Mouse (Mus musculus) embryonic facial prominence, embryonic 13.5 days (tissue): ENCODE measurements around the gene Cacng8. TPM values are rescaled to one million over a fixed set of nuclear protein-coding genes. Genes with fewer than 3 reads are reported as not detected.

ENCODE experiments used
- ATAC-seq: fragments of 200-750 bp; cut with Nextera tagmentation; 2 replicates; pipeline ENCODE4 v1.8.0; 2017; ENCODE audit warnings: low read depth; ENCODE audit not compliant: insufficient number of reproducible peaks, insufficient read depth, low FRiP score, low TSS enrichment
- H3K27ac ChIP-seq: fragments of 300-500 bp; sonication (generic); 2 replicates; pipeline ENCODE4 v1.5.1; 2015; ENCODE audit warnings: moderate library complexity, mild to moderate bottlenecking, inconsistent platforms
- H3K27me3 ChIP-seq: fragments of 300-500 bp; sonication (generic); 2 replicates; pipeline ENCODE4 v1.6.1; 2015; ENCODE audit warnings: mild to moderate bottlenecking, inconsistent platforms
- H3K36me3 ChIP-seq: fragments of 300-500 bp; sonication (generic); 2 replicates; pipeline ENCODE4 v1.6.1; 2015; ENCODE audit warnings: mild to moderate bottlenecking, inconsistent platforms
- H3K4me1 ChIP-seq: fragments of 300-500 bp; sonication (generic); 2 replicates; pipeline ENCODE4 v1.6.1; 2015; ENCODE audit warnings: inconsistent platforms
- H3K4me2 ChIP-seq: fragments of 300-500 bp; sonication (generic); 2 replicates; pipeline ENCODE4 v1.6.1; 2015; ENCODE audit warnings: moderate library complexity, mild to moderate bottlenecking, inconsistent platforms
- H3K4me3 ChIP-seq: fragments of 300-500 bp; sonication (generic); 2 replicates; pipeline ENCODE4 v1.5.1; 2015; ENCODE audit warnings: mild to moderate bottlenecking, inconsistent platforms
- H3K9ac ChIP-seq: fragments of 300-500 bp; sonication (generic); 2 replicates; pipeline ENCODE4 v1.6.1; 2015; ENCODE audit warnings: mild to moderate bottlenecking, inconsistent platforms
- H3K9me3 ChIP-seq: fragments of 300-500 bp; sonication (generic); 2 replicates; pipeline ENCODE4 v1.6.1; 2016; ENCODE audit warnings: inconsistent platforms
- WGBS: fragments of 180-500 bp; shearing (Covaris S2); methylation state at CpG from one replicate; pipeline ENCODE4 v1.1.7; 2015; ENCODE audit warnings: mixed read lengths; 5-methylcytosine and 5-hydroxymethylcytosine counted together
- polyA plus RNA-seq: library from polyadenylated mRNA; unstranded; fragments of >200 nt; fragmentation: Nextera tagmentation; extraction: Ambion mirVana; gene quantifications from 2 replicates; pipeline ENCODE4 v1.2.1, GENCODE M21; 2015

Cacng8 gene
- polyA plus RNA-seq, 1 experiment from 2014 or later, result 5.5 TPM

DNA sequence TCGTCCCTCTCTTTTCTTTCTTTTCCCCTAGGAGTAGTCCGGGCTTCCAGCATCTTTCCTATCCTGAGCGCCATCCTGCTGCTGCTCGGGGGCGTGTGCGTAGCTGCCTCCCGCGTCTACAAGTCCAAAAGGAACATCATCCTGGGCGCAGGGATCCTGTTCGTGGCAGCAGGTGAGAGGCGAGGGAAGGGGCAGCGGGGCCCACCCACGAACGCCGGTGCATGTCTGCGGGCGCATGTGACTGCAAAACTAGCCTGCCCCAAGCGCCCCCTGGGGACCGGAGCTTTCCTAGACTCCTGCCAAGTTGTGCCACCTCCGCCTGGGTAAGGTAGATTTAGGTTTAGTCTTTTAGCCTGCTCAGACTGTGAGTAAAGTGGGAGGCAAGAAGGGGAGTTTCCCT is 21.6 kb downstream of the Cacng8 start:
- Histone ChIP-seq H3K27ac (no peak overlapping the region), H3K9me3 (no peaks in the 10 kb centered on the region), H3K36me3 (no peaks in the 10 kb centered on the region), H3K4me2 (peak overlapping the region; percentile 76), H3K4me3 (peak overlapping the region; percentile 46), H3K9ac (peak overlapping the region; percentile 52; the same call in 1 of the 2 replicates), H3K4me1 (peaks cover 15% of the 10 kb centered on the region), H3K27me3 (peaks cover 68% of the 10 kb centered on the region)
- ATAC-seq, result no peak
- 2% methylated on average over 20 of the region's 20 CpGs for WGBS

DNA sequence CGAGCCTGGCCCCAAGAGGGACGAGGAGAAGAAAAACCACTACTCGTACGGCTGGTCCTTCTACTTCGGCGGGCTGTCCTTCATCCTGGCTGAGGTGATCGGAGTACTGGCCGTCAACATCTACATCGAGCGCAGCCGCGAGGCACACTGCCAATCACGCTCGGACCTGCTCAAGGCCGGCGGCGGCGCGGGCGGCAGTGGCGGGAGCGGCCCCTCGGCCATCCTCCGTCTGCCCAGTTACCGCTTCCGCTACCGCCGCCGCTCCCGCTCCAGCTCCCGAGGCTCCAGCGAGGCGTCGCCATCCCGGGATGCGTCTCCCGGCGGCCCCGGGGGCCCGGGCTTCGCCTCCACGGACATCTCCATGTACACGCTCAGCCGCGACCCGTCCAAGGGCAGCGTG is 24.4 kb downstream of the Cacng8 start:
- Histone ChIP-seq H3K27me3 (peaks cover 92% of the 10 kb centered on the region), H3K27ac (no peak overlapping the region), H3K36me3 (no peaks in the 10 kb centered on the region), H3K4me1 (peaks cover 15% of the 10 kb centered on the region), H3K9me3 (no peaks in the 10 kb centered on the region), H3K4me3 (peak overlapping the region; percentile 59), H3K4me2 (peak overlapping the region; percentile 98), H3K9ac (peak overlapping the region; percentile 70)
- under 1% methylated on average over 47 of the region's 47 CpGs for WGBS
- ATAC-seq, result no peak

DNA sequence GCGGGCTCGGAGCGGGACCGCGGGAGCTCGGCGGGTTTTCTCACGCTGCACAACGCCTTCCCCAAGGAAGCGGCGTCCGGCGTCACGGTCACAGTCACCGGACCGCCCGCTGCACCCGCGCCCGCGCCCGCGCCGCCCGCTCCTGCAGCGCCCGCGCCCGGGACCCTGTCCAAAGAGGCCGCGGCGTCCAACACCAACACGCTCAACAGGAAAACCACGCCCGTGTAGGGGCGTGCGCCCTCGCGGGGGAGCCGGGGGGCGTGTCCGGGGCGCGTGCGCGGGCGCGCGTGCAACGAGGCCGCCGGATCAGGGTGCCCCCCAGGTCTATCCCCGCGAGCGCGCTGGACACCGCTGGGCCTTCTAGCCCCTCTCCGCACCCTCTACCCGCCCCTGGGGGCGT is 24.9 kb downstream of the Cacng8 start:
- peak overlapping the region; percentile 98 for H3K4me2 ChIP-seq
- H3K27me3 ChIP-seq, result peaks cover 92% of the 10 kb centered on the region
- peak; percentile 40; the same call in 1 of the 2 replicates for ATAC-seq
- H3K27ac ChIP-seq, result no peak overlapping the region
- H3K9me3 ChIP-seq, result no peaks in the 10 kb centered on the region
- H3K36me3 ChIP-seq, result no peaks in the 10 kb centered on the region
- 1% methylated on average over 28 of the region's 60 CpGs for WGBS
- H3K4me3 ChIP-seq, result peak overlapping the region; percentile 59
- H3K4me1 ChIP-seq, result peaks cover 15% of the 10 kb centered on the region
- H3K9ac ChIP-seq, result peak overlapping the region; percentile 70

DNA sequence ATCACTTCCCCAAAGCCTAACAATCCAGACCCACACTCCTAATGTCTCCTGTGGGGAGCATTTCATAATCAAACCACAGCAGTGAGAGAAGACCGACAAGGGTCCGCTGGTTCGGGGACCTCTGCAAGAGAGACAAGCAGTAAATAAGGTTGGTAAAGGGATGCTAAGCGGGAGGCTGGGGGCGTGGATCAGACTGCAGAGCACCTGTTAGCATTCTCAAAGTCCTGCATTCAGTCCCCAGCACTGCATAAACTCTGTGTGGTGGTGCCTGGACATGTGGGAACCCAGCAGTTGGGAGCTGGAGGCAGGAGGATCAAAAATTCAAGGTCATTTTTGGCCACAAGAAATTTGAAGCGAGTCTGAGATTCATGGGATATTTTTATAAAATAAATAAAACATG is 29.5 kb downstream of the Cacng8 start:
- WGBS, result 32% methylated on average over 6 of the region's 6 CpGs
- Histone ChIP-seq H3K27ac (no peak overlapping the region), H3K9ac (no peak overlapping the region), H3K27me3 (peaks cover 96% of the 10 kb centered on the region), H3K4me2 (no peak overlapping the region), H3K4me3 (no peak overlapping the region), H3K9me3 (no peaks in the 10 kb centered on the region), H3K36me3 (no peaks in the 10 kb centered on the region), H3K4me1 (peaks cover 8% of the 10 kb centered on the region; the same call in 1 of the 2 replicates)
- no peak for ATAC-seq

DNA sequence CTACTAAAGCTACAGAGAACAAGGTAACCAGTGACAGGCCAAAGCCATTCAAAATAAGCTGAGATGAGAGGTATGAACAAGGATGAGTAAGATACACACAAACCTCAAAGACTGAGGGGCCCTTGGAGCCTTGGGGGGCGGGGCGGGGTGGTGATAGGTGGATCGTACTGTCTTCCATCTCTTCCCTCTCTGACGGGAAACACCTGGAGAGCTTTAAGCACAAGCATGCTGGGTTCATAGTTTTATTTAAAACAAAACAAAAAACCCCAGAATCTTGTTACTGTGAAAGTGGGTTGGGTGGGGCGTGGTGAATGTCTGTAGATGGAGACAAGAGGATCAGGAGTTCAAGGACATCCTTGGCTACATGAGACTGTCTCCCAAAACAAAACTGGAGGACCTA is 30.0 kb downstream of the Cacng8 start:
- H3K4me1 ChIP-seq, result peaks cover 5% of the 10 kb centered on the region; the same call in 1 of the 2 replicates
- no peak overlapping the region for H3K4me3 ChIP-seq
- H3K9me3 ChIP-seq, result no peaks in the 10 kb centered on the region
- 55% methylated on average over 5 of the region's 5 CpGs for WGBS
- no peak overlapping the region for H3K9ac ChIP-seq
- H3K27ac ChIP-seq, result no peak overlapping the region
- peaks cover 97% of the 10 kb centered on the region for H3K27me3 ChIP-seq
- H3K36me3 ChIP-seq, result no peaks in the 10 kb centered on the region
- H3K4me2 ChIP-seq, result no peak overlapping the region
- ATAC-seq, result no peak

DNA sequence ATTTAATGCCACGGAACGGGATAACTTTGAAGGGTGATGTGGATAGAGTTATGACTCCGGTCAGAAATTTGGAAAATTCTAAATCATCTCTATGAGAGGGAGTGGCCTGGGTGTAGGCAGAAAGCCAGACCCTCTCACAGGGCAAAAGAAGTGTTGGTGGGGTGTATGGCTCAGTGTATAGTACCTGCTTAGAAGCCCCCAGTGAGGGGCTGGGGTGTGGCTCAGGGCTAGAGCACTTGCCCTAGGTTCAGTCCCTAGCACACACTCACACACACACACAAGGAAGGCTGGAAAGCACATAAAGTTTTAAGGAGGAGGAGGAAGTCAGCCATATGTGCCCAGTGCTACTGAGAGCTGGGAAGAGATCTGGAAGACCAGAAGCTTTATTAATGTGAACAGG is 30.8 kb downstream of the Cacng8 start:
- no peak overlapping the region for H3K9ac ChIP-seq

DNA sequence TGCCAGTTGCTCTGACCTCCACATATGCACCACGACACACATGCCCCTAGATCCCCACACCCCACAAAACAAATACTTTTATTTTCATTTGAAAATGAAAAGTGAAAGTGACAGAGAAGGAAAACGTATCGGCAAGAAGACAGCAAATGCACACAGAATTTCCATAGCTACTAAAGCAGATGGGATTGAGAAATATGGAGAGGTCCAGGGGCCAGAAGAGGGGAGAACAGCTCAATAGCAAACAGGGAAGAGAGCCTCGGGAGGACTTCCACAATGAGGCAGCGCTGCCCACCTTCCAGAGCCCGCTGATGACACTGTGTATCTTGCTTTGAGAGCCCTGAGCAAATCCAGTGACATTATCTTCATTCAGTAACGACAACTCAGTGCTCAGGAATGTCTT is 31.6 kb downstream of the Cacng8 start:
- peaks cover 5% of the 10 kb centered on the region; the same call in 1 of the 2 replicates for H3K4me1 ChIP-seq
- no peak overlapping the region for H3K9ac ChIP-seq
- no peak overlapping the region for H3K4me2 ChIP-seq
- no peak for ATAC-seq
- H3K4me3 ChIP-seq, result no peak overlapping the region
- peaks cover 88% of the 10 kb centered on the region for H3K27me3 ChIP-seq
- H3K27ac ChIP-seq, result no peak overlapping the region
- H3K9me3 ChIP-seq, result no peaks in the 10 kb centered on the region
- 59% methylated on average over 7 of the region's 7 CpGs for WGBS
- no peaks in the 10 kb centered on the region for H3K36me3 ChIP-seq

More for the DNA sequence above, 30.8 kb downstream of the Cacng8 start:
- Histone ChIP-seq H3K4me2 (no peak overlapping the region), H3K9me3 (no peaks in the 10 kb centered on the region), H3K27ac (no peak overlapping the region), H3K4me3 (no peak overlapping the region), H3K27me3 (peaks cover 95% of the 10 kb centered on the region), H3K36me3 (no peaks in the 10 kb centered on the region), H3K4me1 (peaks cover 5% of the 10 kb centered on the region; the same call in 1 of the 2 replicates)
- 62% methylated on average over 3 of the region's 3 CpGs for whole genome bisulfite sequencing
- ATAC-seq, result no peak

DNA sequence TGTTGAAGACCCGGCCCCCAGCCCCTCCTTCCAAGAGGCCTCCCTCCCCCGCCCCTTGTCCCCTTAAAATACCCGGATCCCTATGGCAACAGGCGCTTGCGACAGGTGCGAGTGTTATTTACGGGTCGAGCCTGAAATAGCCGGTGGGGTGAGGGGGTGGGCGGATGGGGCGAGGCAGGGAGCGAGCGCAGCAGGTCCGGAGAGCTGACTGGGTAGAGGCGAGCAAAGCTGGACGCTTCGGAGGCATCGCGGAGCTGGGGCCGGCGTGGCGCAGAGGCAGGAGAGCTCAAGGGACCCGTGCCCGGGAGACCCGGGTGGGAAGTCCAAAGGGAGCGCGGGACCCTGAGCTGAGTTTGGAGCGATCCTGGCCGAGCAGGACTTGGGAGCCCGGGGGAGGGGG is 32.9 kb downstream of the Cacng8 start:
- peak overlapping the region; percentile 46 for H3K4me2 ChIP-seq
- H3K36me3 ChIP-seq, result no peaks in the 10 kb centered on the region
- H3K27me3 ChIP-seq, result peaks cover 74% of the 10 kb centered on the region
- ATAC-seq, result no peak
- WGBS, result under 1% methylated on average over 30 of the region's 30 CpGs
- no peaks in the 10 kb centered on the region for H3K9me3 ChIP-seq
- peaks cover 5% of the 10 kb centered on the region; the same call in 1 of the 2 replicates for H3K4me1 ChIP-seq
- peak overlapping the region; percentile 32; the same call in 1 of the 2 replicates for H3K9ac ChIP-seq
- peak overlapping the region; percentile 23 for H3K4me3 ChIP-seq
- no peak overlapping the region for H3K27ac ChIP-seq

DNA sequence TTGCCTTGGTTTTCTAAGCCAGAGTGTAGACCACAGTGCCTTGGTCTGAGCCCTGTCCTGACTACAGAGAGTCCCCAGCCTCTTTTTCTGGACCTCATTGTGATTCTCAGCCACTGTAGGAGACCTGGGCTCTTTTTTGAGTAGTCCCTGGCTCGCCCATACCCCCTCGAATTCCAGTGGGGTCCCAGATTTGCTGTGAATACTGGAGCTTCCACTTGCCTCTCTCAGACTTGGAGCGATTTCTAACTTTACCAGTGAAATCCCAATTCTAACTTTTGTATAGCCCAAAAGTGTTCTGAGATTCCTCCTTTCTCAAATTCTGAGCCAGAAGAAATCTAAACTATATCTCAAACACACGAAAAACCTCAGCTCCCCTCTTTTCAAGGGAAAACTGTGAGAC is 33.4 kb downstream of the Cacng8 start, which contains the start of gene Cacng6:
Gene Cacng6 (plus strand): TSS at position 301 of the 400 bp plus-strand sequence.
- peaks cover 69% of the 10 kb centered on the region for H3K27me3 ChIP-seq
- H3K4me1 ChIP-seq, result peaks cover 5% of the 10 kb centered on the region; the same call in 1 of the 2 replicates
- H3K27ac ChIP-seq, result no peak within 1 kb of the TSS
- H3K4me3 ChIP-seq, result peak within 1 kb of the TSS; percentile 23
- WGBS, result 28% methylated on average over 4 of the region's 4 CpGs
- ATAC-seq, result no peak
- no peaks in the 10 kb centered on the region for H3K36me3 ChIP-seq
- H3K9ac ChIP-seq, result peak within 1 kb of the TSS; percentile 32; the same call in 1 of the 2 replicates
- H3K4me2 ChIP-seq, result peak within 1 kb of the TSS; percentile 46
- no peaks in the 10 kb centered on the region for H3K9me3 ChIP-seq

DNA sequence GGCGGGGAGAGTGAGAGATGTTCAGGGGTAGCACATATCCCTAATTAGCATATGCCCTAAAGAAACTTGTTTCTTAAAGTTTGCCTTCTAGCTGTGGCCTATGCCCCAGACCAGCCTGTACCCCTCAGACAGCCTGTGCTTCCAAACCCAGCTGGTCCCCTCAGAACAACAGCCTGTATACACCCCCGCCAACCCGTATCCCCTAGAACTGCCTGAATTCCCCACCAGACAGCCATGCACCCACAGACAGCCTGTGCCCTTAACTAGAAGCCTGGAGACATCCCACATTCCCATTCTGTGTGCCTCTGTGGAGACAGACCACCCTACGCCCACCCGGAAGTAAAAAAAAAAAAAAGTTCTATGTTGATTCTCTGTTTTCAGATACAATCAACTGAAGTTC is 34.7 kb downstream of the Cacng8 start:
- H3K27me3 ChIP-seq, result peaks cover 63% of the 10 kb centered on the region
- H3K4me1 ChIP-seq, result peaks cover 5% of the 10 kb centered on the region; the same call in 1 of the 2 replicates
- no peaks in the 10 kb centered on the region for H3K36me3 ChIP-seq
- H3K27ac ChIP-seq, result no peak overlapping the region
- WGBS, result 84% methylated on average over 5 of the region's 5 CpGs
- H3K9me3 ChIP-seq, result no peaks in the 10 kb centered on the region
- no peak overlapping the region for H3K4me2 ChIP-seq
- ATAC-seq, result no peak
- no peak overlapping the region for H3K4me3 ChIP-seq
- H3K9ac ChIP-seq, result no peak overlapping the region

DNA sequence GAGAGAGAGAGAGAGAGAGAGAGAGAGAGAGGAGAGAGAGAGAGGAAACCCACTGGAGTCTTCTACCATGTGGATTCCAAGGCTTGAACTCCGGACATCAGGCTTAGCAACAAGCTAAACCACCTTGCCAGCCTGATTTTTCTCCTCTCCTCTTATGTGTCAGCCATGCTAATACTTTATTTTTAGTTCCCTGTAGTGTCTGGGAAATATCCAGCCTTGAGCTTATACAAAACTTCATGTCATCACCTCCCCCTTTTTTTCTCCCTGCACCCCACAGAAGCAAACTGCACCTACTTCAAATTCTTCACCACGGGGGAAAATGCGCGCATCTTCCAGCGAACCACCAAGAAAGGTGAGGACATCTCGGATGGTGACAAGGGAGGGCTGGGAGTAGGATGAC is 39.7 kb downstream of the Cacng8 start:
- Histone ChIP-seq H3K27ac (no peak overlapping the region), H3K4me1 (no peaks in the 10 kb centered on the region), H3K4me3 (no peak overlapping the region), H3K36me3 (no peaks in the 10 kb centered on the region), H3K4me2 (no peak overlapping the region), H3K9ac (no peak overlapping the region), H3K27me3 (peaks cover 18% of the 10 kb centered on the region), H3K9me3 (no peaks in the 10 kb centered on the region)
- 80% methylated on average over 6 of the region's 6 CpGs for WGBS
- no peak for ATAC-seq

DNA sequence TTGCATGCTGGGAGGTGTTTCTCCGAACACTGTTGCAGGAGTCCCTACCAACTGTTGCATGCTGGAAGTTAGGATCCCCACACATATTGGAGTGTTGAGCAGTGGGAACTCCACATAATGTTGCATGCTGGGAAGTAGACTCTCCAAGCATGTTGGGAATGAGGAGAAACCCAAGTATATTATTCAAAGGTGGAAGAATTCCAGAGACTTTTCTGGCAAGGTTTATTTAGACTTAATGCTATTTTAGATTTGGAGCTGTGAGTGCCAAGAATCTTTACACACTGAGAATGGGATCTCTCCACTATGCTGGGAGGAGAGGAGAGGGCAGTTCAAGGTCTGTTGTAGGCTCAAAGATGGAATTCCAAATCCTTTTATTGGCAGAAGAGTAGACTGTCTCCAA is 41.6 kb downstream of the Cacng8 start:
- no peak for ATAC-seq
- WGBS, result 92% methylated on average over 1 of the region's 1 CpGs
- no peaks in the 10 kb centered on the region for H3K4me1 ChIP-seq

More for the DNA sequence above, 41.6 kb downstream of the Cacng8 start:
- no peak overlapping the region for H3K4me2 ChIP-seq
- no peaks in the 10 kb centered on the region for H3K9me3 ChIP-seq
- no peaks in the 10 kb centered on the region for H3K36me3 ChIP-seq
- H3K27me3 ChIP-seq, result peaks cover 8% of the 10 kb centered on the region
- no peak overlapping the region for H3K9ac ChIP-seq
- no peak overlapping the region for H3K27ac ChIP-seq
- no peak overlapping the region for H3K4me3 ChIP-seq
